Mouse (Mus musculus) adrenal gland, adult 2 months (tissue): Measurements from ENCODE around the gene Duoxa1. TPM values are rescaled to one million over a fixed set of nuclear protein-coding genes. Genes with fewer than 3 reads are reported as not detected.
"Not testable (repeated sequence)": the region's sequence is repeated elsewhere in the genome, so short reads cannot be mapped to it uniquely, and the experiment has no call there.

Source experiments
- DNase-seq: peaks from one replicate; pipeline ENCODE4 v3.0.0; 2021
- long read RNA-seq: library from polyadenylated mRNA; stranded (forward); transcript quantifications from one replicate; pipeline ENCODE4 v2.0.0, GENCODE M21; 2021
- polyA plus RNA-seq: library from polyadenylated mRNA; depleted of rRNA; stranded (reverse); fragments of >200 nt; gene quantifications from 2 replicates; pipeline ENCODE4 v1.2.3, GENCODE M21; 2012; rRNA removed
- total RNA-seq, 2 experiments: library from RNA; stranded (reverse); gene quantifications; 2 replicates each; pipeline ENCODE4 v1.2.3; 2021

Gene Duoxa1
- total RNA-seq: under 1 TPM in 1 of 2 experiments, not detected in 1; 0.31 TPM
- polyA plus RNA-seq: 0.58 and 0.97 TPM in 2 replicates
- long read RNA-seq: 0 reads

- DNase-seq: peak; percentile 5
Measured at GRCm38 (mm10) chr2:122313536-122313935, at the start of gene Duoxa1. TSS of gene Duoxa1 (minus strand) at chr2:122313730.

DNA sequence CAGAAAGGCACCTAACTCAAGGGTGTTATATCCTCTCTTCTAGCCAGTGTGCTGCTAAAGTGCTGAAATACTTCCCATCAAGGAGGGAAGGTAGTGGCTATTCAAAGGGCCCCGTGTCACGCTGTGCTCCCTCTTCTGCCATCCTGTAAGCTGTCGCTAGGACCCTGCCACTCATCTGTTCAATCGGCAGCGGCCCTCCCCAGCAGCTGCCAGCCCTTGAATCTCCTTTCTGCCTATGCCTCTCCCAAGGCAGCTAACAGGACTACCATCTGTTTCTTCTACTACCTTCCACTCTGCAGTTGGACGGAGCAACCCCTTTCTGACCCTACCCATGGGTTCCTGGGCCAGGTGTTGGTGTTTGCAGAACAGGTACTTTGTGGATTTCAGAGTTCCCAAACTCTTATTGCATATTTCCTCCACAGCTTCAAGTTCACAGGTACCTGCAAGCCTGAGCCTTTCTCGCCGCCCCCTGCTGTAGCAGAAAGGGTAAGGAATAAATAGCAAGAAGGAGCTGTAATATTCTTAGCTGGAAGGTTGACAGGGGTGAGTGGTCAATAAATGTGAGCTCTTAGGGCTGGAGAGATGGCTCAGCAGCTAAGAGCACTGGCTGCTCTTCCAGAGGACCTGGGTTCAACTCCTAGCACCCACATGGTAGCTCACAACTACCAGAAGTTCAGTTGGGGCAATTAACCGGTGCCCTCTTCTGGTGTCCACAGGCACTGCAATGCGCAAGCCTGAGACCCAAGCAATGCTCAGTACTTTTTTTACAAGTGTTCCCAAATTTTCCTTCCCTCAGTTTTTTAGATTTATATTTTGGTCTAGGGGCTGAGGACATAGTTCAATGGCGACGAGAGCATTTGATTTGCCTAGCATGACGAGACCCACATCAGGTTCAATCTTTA lies 49.3 kb upstream of the Duoxa1 start:
- no peak for DNase-seq

DNA sequence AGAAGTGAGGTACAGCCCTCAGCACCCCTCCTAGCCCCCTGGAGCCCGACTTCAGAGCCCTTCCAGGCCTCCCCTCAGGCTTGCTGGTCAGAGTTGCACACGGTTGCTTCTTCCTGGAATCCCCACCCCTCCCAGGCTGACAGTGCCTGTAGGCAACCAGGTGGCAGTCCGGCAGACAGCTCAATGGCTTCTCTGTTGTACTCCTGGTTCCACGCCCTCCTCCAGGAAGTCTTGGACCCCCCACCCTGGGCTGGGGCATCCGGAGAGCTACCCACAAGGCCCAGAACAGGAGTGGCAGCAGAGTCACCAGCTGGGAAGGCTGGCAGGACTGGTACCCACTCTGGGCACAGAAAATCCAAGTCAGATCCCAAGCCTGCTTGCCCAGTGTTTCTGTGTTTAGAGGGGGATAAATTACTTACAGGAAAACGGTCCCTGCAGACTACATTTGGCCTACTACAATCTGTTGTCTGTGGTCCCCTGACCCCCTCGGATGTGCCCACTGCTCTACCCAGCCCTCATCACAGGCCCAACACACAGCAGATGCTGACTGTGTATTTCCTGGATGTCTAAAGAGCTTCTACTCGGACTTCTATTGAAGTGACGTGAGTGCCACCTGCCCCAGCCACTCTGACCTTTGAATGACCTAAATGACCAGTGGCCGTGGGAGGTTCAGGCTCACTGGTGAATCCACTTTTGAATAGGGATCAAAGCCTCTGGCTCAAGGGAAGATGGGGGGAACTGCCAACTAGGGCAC lies 48.5 kb upstream of the Duoxa1 start:
- no peak for DNase-seq

DNA sequence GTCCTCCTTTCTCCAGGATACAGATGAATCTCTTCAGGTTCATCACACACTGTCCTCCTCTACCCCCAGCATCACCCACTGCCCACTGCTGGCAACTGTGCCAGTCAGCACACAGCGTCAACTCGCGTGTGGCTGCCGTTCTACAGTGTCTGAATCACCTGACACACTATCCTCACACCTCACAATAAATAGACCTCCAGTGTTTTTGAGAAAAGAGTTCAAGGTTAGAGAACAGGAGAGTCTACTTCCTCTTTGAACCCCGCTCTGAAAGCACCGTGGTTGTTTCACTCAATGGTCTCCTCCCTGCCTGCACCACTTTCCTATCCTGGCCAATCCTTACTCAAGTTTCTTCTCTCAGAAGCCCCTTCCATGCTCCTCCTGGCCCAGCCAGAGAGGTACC lies 47.7 kb upstream of the Duoxa1 start:
- DNase-seq: no peak

- DNase-seq: no peak
Measured at GRCm38 (mm10) chr2:122360310-122360709, 46.8 kb upstream of the Duoxa1 start.

DNA sequence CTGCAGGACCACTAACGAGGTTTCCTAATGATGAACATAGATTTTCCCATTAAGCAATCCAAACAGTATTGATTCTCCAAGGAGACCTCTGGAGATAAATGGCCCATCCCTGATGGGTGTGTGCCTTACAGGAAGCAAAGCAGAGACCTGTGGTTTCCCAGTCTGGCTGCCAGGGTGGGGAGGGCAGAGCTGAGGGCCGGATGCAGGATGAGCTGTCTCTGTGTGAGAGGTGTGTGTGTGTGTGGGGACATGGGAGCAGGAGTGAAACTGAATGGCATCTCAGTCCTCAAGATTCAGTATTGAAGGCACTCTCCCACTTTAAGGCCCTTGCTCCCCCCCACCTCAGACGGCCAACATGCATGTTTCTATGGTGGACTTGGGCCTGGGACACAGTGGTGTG lies 42.7 kb upstream of the Duoxa1 start:
- DNase-seq: no peak

DNA sequence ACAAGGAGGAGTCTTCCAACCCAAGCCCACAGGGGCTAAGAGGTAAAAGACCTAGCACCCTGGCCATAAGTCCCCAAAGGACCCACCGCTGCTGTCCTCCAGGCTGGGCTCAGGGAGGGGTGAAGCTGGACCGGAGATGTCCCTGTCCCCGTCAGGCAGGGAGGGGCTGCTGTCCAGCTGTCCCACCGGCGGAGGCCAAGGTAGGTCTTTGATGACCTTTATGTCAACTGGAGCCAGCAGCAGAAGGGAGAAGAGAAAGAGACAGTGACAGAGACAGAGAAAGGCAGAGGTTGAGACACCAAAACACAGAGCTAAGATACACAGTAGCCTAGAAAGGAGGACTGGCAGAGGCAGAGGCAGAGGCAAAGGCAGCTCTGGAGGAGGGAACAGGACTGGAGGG lies 41.9 kb upstream of the Duoxa1 start:
- no peak for DNase-seq

DNA sequence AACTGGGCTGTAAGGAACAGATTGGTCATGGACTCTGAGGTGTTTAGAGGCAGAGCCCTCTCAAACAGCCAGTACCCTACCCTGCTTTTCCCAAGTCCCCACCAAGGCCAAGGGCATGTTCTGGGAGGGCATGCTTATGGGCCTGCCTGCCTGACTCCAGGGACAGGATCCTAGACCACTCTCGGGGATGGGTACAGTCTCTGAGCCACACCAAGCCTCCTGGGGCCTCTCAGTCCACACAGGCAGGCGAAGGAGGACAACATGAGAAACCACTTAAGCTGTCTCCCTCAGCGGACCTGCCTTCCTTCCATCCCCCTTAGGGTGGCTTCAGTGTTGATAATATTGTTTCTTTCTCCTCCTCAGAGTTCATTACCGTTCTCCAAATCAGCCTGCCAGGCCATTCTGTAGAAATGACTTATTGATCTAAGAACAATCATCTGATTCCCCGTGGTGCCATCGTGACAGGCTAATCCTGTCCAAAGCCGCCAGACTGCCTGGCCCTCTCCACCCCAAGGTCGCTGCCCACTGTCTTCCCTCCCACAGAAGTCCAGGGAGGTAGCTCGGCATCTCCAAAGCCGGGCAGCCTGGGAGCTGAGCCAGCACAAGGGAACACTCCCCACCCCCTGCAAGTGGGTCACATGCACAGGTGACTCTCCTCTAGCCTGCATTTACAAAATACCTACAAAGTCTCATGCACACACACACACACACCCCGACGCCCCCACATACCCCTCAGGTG lies 40.8 kb upstream of the Duoxa1 start:
- peak; percentile 45 for DNase-seq

DNA sequence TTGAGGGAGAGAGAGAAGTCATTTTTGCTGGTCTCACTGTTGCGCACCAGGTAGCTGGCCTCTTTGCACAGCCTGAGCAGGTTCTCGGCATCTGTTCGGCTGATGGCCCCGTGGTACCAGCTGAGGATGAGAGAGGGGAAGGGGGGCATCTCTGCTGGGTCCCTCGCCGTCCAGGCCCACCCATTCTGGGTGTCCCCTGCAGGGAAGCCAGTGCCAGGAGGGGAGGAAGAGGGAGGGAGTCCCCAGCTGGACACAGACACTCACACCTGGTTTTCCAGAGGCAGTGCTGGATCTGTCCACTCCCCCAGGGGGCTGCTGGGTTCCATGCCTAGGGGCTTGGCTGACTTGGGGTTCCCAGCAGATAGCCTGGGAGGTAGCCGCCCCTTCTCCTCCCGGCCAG lies 40.2 kb upstream of the Duoxa1 start:
- no peak for DNase-seq

DNA sequence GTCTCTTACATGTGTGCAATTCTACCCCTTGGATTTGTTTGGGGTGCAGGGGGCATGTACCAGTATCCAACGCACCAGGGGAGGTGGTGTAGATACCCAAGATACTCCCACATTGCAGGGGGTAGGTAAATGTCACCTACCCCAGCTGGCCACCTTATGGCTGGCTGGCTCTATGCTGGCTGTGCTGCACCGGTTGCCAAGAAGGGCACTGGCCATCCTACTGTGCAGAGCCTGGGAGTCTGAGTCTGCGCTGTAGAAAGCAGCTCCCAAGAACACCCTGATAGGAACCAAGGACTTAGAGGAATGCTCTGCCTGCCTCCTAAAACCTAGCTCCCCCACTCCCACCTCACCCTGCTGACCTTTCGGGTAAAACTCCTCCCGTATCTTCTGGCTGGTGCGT lies 39.5 kb upstream of the Duoxa1 start:
- no peak for DNase-seq

DNA sequence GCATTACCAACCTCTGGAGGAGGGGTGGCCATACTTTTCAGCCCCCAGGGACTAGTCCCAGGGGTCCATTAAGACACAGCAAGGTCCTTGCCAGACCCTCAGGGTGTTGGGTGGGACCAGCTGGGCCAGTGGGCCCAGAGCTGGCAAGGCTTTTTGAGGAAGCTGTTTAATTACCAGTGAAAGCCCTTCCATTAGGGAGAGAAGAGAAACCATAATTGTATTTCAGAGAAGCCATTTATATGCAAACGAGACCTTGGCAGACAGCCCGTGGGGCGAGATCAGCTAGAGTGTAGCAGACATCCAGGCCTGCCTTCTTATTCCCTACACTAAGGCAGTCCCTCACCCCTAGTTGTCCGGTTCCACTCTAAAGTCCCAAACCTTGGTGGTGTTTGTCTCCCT lies 38.4 kb upstream of the Duoxa1 start:
- DNase-seq: peak; percentile 32

- no peak for DNase-seq
Measured at GRCm38 (mm10) chr2:122351156-122351930, 37.8 kb upstream of the Duoxa1 start.

GRCm38 (mm10) chr2:122349136-122349785 lies 35.7 kb upstream of the Duoxa1 start:
- DNase-seq: no peak

DNA sequence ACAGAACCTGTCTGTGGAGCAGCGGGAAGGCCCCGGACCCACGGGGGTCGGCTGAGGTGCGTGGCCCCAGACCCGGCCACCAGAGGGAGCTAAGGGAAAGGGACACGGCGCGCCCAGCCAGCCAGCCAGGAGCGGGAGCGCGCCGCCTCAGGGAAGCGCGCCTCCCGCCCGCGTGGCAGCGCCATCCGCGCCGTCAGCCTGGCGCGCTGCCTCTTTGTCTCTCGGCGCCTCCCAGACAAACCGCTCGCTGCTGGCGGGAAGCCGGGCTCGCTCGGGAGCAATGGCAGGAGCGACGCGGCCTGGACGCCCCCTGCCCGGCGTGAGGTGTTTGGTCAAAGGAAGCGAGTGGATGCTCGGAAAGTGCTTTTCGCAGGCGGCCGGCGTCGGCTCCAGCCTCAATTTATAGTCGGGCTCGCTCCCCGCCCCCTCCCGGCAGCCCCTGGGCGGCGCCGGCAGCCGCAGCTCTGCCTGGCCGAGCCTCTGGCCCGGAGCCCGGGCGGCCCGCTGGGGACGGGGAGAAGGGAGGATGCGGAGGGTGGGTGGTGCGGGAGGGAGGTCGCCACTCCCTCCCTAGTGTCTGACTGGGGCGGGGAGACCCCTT lies 35.1 kb upstream of the Duoxa1 start:
- peak; percentile 92 for DNase-seq

DNA sequence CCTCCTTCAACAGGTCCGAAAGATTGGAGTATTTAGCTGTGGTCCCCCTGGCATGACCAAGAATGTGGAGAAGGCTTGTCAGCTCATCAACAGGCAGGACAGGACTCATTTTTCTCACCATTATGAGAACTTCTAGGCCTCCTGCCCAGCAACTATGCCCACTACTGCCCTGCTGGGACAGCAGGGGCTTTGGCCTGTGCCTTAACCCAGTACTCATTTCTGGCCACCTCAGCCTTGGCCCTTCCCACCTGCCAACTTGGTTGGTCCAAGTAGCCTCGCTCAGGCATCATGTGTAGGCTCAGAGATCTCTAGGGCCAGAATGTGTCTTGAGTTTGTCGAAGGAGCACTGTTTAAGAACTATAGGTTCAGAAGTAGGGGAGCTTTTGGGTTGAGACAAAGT lies 33.7 kb upstream of the Duoxa1 start:
- DNase-seq: no peak

DNA sequence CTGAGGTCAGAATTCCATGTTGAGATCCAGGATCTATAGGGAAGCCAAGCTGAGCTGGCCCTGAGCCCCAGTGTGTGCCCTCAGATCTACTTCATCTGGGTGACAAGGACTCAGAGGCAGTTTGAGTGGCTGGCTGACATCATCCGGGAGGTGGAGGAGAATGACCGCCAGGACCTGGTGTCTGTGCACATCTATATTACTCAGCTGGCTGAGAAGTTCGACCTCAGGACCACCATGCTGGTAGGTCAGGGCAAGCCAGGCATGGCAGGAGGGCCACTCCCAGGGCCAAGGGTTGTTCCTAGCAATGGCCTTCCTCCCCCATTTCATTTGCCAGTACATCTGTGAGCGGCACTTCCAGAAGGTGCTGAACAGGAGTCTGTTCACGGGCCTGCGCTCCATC lies 32.6 kb upstream of the Duoxa1 start:
- DNase-seq: not testable (repeated sequence)

GRCm38 (mm10) chr2:122345106-122345893 lies 31.8 kb upstream of the Duoxa1 start:
- no peak for DNase-seq

DNA sequence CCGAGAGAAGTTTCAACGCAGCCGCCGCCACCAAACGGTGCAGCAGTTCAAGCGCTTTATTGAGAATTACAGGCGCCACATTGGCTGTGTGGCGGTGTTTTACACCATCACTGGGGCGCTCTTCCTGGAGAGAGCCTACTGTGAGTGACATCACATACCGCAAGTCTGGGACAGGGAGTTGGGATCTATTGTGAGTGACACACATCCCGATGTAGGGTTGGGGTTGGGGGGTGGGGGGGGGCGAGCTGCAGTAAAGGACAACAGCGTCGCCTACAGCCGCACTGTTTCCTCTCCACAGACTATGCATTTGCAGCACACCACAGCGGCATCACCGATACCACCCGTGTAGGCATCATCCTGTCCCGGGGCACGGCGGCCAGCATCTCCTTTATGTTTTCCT lies 23.8 kb upstream of the Duoxa1 start:
- no peak for DNase-seq

GRCm38 (mm10) chr2:122334170-122334569 lies 20.6 kb upstream of the Duoxa1 start:
- DNase-seq: no peak

- no peak for DNase-seq
Measured at GRCm38 (mm10) chr2:122332222-122332621, 18.7 kb upstream of the Duoxa1 start.
